Mouse (Mus musculus): ENCODE measurements around the gene Il7r. TPM values are rescaled to one million over a fixed set of nuclear protein-coding genes. Genes with fewer than 3 reads are reported as not detected.

Gene Il7r
- polyA plus RNA-seq, 1 experiment from 2014 or later = 0.05 TPM

DNA sequence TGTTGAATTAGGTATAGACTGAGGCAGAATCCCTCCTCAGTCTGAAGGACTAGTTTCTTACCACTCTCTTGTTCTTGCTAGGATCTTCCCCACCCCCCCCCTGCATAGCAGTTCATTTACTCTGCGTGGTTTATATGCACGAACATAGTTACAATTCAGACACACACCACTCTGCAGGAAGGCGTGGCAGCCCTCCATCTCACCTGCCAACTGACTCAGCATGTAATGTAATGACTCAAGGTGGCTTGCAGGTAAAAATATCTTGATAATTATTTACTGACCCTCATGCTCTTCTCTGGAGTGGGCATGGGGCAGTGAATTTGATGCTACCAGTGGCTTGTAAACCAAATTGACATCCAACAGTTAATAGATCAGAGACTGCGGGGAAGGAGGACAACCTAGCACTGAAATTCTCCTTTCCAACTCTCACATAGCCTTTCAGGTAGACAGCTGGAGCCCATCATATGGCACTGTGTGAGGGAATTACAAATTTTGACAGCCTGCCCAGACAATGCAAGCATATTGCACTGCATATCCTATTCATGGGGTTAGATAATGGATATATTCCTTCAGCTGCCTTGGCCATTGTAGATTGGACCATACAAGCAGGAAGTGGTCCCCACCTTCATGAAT lies 58.8 kb downstream of the Il7r start:
- 84% methylated on average over 4 of the region's 4 CpGs for WGBS
- H3K4me1 ChIP-seq (ENCODE audit: control insufficient read depth in 2 of 2, insufficient read depth in 2 of 2, low read length in 2 of 2) = peaks cover 2 to 4% of the 10 kb centered on the region in 2 experiments; a peak in 1 of 4 replicates
- H3K4me3 ChIP-seq (ENCODE audit: control insufficient read depth in 1 of 2, insufficient read depth in 1 of 2, low read depth in 1 of 2, low read length in 2 of 2) = no peak overlapping the region
- no peak for ATAC-seq (ENCODE audit: insufficient number of reproducible peaks, insufficient read depth, low FRiP score, low read depth)
- no peaks in the 10 kb centered on the region for H3K27me3 ChIP-seq (ENCODE audit: control insufficient read depth, insufficient read depth, low read length)
- no peak overlapping the region for H3K27ac ChIP-seq (replicated peaks in 1 of 2; ENCODE audit: control insufficient read depth in 1 of 2, insufficient read depth in 1 of 2, low read depth in 2 of 2, low read length in 2 of 2)
- no peaks in the 10 kb centered on the region for H3K9me3 ChIP-seq (ENCODE audit: control insufficient read depth, low read length)
- no peaks in the 10 kb centered on the region for H3K36me3 ChIP-seq (ENCODE audit: control insufficient read depth, insufficient read depth, low read length)
- H3K9ac ChIP-seq (ENCODE audit: low read length) = no peak overlapping the region
- no peak overlapping the region for H3K4me2 ChIP-seq (ENCODE audit: low read length)

DNA sequence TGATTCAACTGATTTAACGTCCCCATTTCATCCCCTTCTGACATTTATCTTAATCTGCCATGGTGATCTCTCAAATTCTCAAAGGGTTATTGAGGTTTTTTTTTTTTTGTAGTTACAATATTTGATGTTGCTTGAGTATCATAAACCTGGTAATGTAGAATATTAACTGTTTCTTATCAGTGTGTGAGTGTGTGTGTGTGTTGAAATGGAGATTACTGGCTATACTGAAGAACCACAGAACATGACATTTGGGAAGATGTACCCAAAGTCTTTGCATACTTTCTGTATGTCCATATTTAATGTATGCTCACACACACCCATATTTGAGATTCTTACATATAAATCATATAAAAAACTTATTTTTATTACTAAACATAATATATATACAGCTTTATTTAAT lies 65.9 kb downstream of the Il7r start:
- Histone ChIP-seq H3K27me3 (ENCODE audit: control insufficient read depth, insufficient read depth, low read length) (no peaks in the 10 kb centered on the region), H3K9me3 (ENCODE audit: control insufficient read depth, low read length) (no peaks in the 10 kb centered on the region), H3K27ac (replicated peaks in 1 of 2; ENCODE audit: control insufficient read depth in 1 of 2, insufficient read depth in 1 of 2, low read depth in 2 of 2, low read length in 2 of 2) (no peak overlapping the region), H3K4me3 (ENCODE audit: control insufficient read depth in 1 of 2, insufficient read depth in 1 of 2, low read depth in 1 of 2, low read length in 2 of 2) (no peak overlapping the region), H3K36me3 (ENCODE audit: control insufficient read depth, insufficient read depth, low read length) (no peaks in the 10 kb centered on the region), H3K4me2 (ENCODE audit: low read length) (peak overlapping the region; percentile 43; the same call in 1 of the 2 replicates), H3K4me1 (ENCODE audit: control insufficient read depth in 2 of 2, insufficient read depth in 2 of 2, low read length in 2 of 2) (peaks cover 2 to 3% of the 10 kb centered on the region in 2 experiments; a peak in 3 of 4 replicates), H3K9ac (ENCODE audit: low read length) (no peak overlapping the region)
- WGBS = 13% methylated on average over 1 of the region's 1 CpGs
- ATAC-seq (ENCODE audit: insufficient number of reproducible peaks, insufficient read depth, low FRiP score, low read depth) = no peak

DNA sequence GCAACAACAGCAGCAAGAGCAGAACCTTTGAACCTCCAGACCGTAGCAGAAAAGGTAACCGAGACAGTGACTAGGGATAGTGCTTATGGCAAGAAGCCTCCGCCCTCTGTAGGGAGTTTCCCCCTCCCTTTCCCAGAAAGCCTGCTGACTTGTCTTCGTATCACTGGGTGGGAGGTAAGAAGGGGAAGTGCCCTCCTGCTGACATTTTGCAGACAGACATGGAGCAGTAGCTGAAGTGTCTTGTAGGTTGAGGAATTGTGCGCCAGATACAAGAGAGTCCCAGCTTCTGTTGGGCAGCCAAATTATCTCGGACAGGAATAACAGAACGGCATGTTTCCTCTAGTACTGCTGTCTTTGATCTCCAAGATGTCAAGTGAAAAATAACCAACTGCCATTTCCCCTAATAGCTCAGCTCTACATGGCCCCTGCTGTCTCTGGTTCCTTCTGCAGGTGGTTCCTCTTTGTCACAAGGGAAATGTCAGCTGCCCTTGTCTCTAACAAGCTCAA lies 66.4 kb downstream of the Il7r start:
- no peak overlapping the region for H3K27ac ChIP-seq (replicated peaks in 1 of 2; ENCODE audit: control insufficient read depth in 1 of 2, insufficient read depth in 1 of 2, low read depth in 2 of 2, low read length in 2 of 2)
- H3K4me2 ChIP-seq (ENCODE audit: low read length) = peak overlapping the region; percentile 43
- ATAC-seq (ENCODE audit: insufficient number of reproducible peaks, insufficient read depth, low FRiP score, low read depth) = no peak

More for the DNA sequence above, 66.4 kb downstream of the Il7r start:
- H3K4me1 ChIP-seq (ENCODE audit: control insufficient read depth in 2 of 2, insufficient read depth in 2 of 2, low read length in 2 of 2) = peaks cover 2 to 3% of the 10 kb centered on the region in 2 experiments; a peak in 3 of 4 replicates
- no peaks in the 10 kb centered on the region for H3K9me3 ChIP-seq (ENCODE audit: control insufficient read depth, low read length)
- no peaks in the 10 kb centered on the region for H3K27me3 ChIP-seq (ENCODE audit: control insufficient read depth, insufficient read depth, low read length)
- H3K36me3 ChIP-seq (ENCODE audit: control insufficient read depth, insufficient read depth, low read length) = no peaks in the 10 kb centered on the region
- no peak overlapping the region for H3K4me3 ChIP-seq (ENCODE audit: control insufficient read depth in 1 of 2, insufficient read depth in 1 of 2, low read depth in 1 of 2, low read length in 2 of 2)
- H3K9ac ChIP-seq (ENCODE audit: low read length) = no peak overlapping the region
- WGBS = 14% methylated on average over 7 of the region's 7 CpGs

Other genes starting within 250 kb of the Il7r start
- not detected in 2 replicates for gene Ugt3a2, start 194.6 kb downstream of the Il7r start, polyA plus RNA-seq (2014; fragmentation: Nextera tagmentation; extraction: Ambion mirVana)
- 0.22 TPM in 1 of 2 replicates, not detected in the other for gene Capsl, start 94.1 kb downstream of the Il7r start, polyA plus RNA-seq (2014; fragmentation: Nextera tagmentation; extraction: Ambion mirVana)
- gene Spef2, start 218.7 kb upstream of the Il7r start, polyA plus RNA-seq (2014; fragmentation: Nextera tagmentation; extraction: Ambion mirVana) = 0.19 and 0.46 TPM in 2 replicates

Measured in heart, embryonic 14.5 days (tissue).